Mouse (Mus musculus) stomach, embryonic 16.5 days (tissue): ENCODE measurements around the gene Ppme1. TPM values are rescaled to one million over a fixed set of nuclear protein-coding genes. Genes with fewer than 3 reads are reported as not detected.

ENCODE experiments used
- polyA plus RNA-seq: library from polyadenylated mRNA; unstranded; fragments of >200 nt; fragmentation: Nextera tagmentation; extraction: Ambion mirVana; gene quantifications from 2 replicates; pipeline ENCODE4 v1.2.1, GENCODE M21; 2015

Ppme1 gene
- polyA plus RNA-seq, 1 experiment from 2014 or later, result 42.2 TPM

Other genes starting within 250 kb of the Ppme1 start
- 10.1 and 13.5 TPM in 2 replicates for gene Lipt2, start 213.0 kb downstream of the Ppme1 start, polyA plus RNA-seq
- gene Kcne3, start 195.8 kb downstream of the Ppme1 start, polyA plus RNA-seq, result 13.9 and 17.1 TPM in 2 replicates
- 1.7 and 2.5 TPM in 2 replicates for gene Pgm2l1, start 144.9 kb downstream of the Ppme1 start, polyA plus RNA-seq
- 4.4 and 4.7 TPM in 2 replicates for gene P4ha3, start 86.8 kb downstream of the Ppme1 start, polyA plus RNA-seq
- gene C2cd3, start 74 bp downstream of the Ppme1 start, polyA plus RNA-seq, result 19.4 and 19.6 TPM in 2 replicates
- 0.10 and 0.11 TPM in 2 replicates for gene Ucp3, start 100.7 kb upstream of the Ppme1 start, polyA plus RNA-seq
- 351 and 400 TPM in 2 replicates for gene Ucp2, start 121.0 kb upstream of the Ppme1 start, polyA plus RNA-seq
- gene Dnajb13, start 142.7 kb upstream of the Ppme1 start, polyA plus RNA-seq, result 0.99 and 1.0 TPM in 2 replicates
- 28.6 and 34.3 TPM in 2 replicates for gene Coa4, start 164.8 kb upstream of the Ppme1 start, polyA plus RNA-seq
- 78.0 and 84.9 TPM in 2 replicates for gene Rab6a, start 235.1 kb upstream of the Ppme1 start, polyA plus RNA-seq
- gene Mrpl48, start 236.0 kb upstream of the Ppme1 start, polyA plus RNA-seq, result 68.9 and 76.9 TPM in 2 replicates